Mouse (Mus musculus) layer of hippocampus, adult 9-10 months (tissue): ENCODE measurements at regions not wholly inside any gene's neighbourhood (a gene's known extent, or its start where the extent isn't known, plus 50 kb on each side); places are given as distances from the start of the nearest gene placed in this dataset.

Experiments used
- DNase-seq: peaks from one replicate; pipeline ENCODE4 v3.0.0; 2022; ENCODE audit warnings: low spot score

GRCm38 (mm10) chr6:51220778-51221177, 211.7 kb upstream of the Nfe2l3 start:
- no peak for DNase-seq

- DNase-seq: no peak
These were observed 196.3 kb upstream of the Nfe2l3 start for GRCm38 (mm10) chr6:51236077-51236740.

- DNase-seq: no peak
These were observed 192.4 kb upstream of the Nfe2l3 start for GRCm38 (mm10) chr6:51240039-51240438.

GRCm38 (mm10) chr6:51250233-51250632, 182.2 kb upstream of the Nfe2l3 start:
- DNase-seq: no peak

GRCm38 (mm10) chr6:51251432-51251831, 181.0 kb upstream of the Nfe2l3 start:
- DNase-seq: no peak

GRCm38 (mm10) chr6:51252721-51253120, 179.7 kb upstream of the Nfe2l3 start:
- no peak for DNase-seq

GRCm38 (mm10) chr6:51256631-51257030, 175.8 kb upstream of the Nfe2l3 start:
- DNase-seq: no peak

GRCm38 (mm10) chr6:51257524-51257923, 174.9 kb upstream of the Nfe2l3 start:
- DNase-seq: no peak

- no peak for DNase-seq
These were observed 174.2 kb upstream of the Nfe2l3 start for GRCm38 (mm10) chr6:51258304-51258703.

GRCm38 (mm10) chr6:51263595-51263994, 168.9 kb upstream of the Nfe2l3 start:
- DNase-seq: no peak

GRCm38 (mm10) chr6:51265329-51265728, 167.1 kb upstream of the Nfe2l3 start:
- DNase-seq: no peak

GRCm38 (mm10) chr6:51266721-51267120, 165.7 kb upstream of the Nfe2l3 start:
- DNase-seq: no peak

- no peak for DNase-seq
These were observed 164.6 kb upstream of the Nfe2l3 start for GRCm38 (mm10) chr6:51267888-51268287.

- DNase-seq: no peak
These were observed 163.5 kb upstream of the Nfe2l3 start for GRCm38 (mm10) chr6:51268931-51269330.

- DNase-seq: no peak
These were observed 162.9 kb upstream of the Nfe2l3 start for GRCm38 (mm10) chr6:51269617-51270016.

GRCm38 (mm10) chr6:51270216-51271127, 162.0 kb upstream of the Nfe2l3 start:
- DNase-seq: no peak

- no peak for DNase-seq
These were observed 161.4 kb upstream of the Nfe2l3 start for GRCm38 (mm10) chr6:51271128-51271480.

GRCm38 (mm10) chr6:51272136-51272736, 160.2 kb upstream of the Nfe2l3 start:
- no peak for DNase-seq

- DNase-seq: no peak
These were observed 153.0 kb upstream of the Nfe2l3 start for GRCm38 (mm10) chr6:51279491-51279890.

GRCm38 (mm10) chr6:51280231-51280630, 152.2 kb upstream of the Nfe2l3 start:
- DNase-seq: no peak

GRCm38 (mm10) chr6:51283916-51284706, 148.4 kb upstream of the Nfe2l3 start:
- DNase-seq: no peak

- DNase-seq: no peak
These were observed 147.6 kb upstream of the Nfe2l3 start for GRCm38 (mm10) chr6:51284881-51285280.
